Mouse (Mus musculus) midbrain, postnatal 0 days (tissue): Measurements from ENCODE around the gene Guca1b. TPM values are rescaled to one million over a fixed set of nuclear protein-coding genes. Genes with fewer than 3 reads are reported as not detected.

Experiments
- ATAC-seq: fragments of 200-750 bp; cut with Nextera tagmentation; 2 replicates; pipeline ENCODE4 v1.8.0; 2017; ENCODE audit warnings: moderate number of reproducible peaks, mild to moderate bottlenecking, moderate TSS enrichment, moderate library complexity; ENCODE audit not compliant: low FRiP score
- DNase-seq: peaks from one replicate; pipeline ENCODE4 v3.0.0-alpha.2; 2015; ENCODE audit warnings: low spot score
- H3K27ac ChIP-seq: fragments of 300-500 bp; sonication (generic); 2 replicates; pipeline ENCODE4 v1.5.1; 2014; ENCODE audit warnings: low read depth, mild to moderate bottlenecking, low read length, mixed read lengths
- H3K27me3 ChIP-seq: fragments of 300-500 bp; sonication (generic); 2 replicates; pipeline ENCODE4 v1.6.1; 2014; ENCODE audit warnings: low read length, control low read depth, mixed read lengths; ENCODE audit not compliant: insufficient read depth
- H3K36me3 ChIP-seq: fragments of 300-500 bp; sonication (generic); 2 replicates; pipeline ENCODE4 v1.6.1; 2014; ENCODE audit warnings: low read length, control low read depth, mixed read lengths; ENCODE audit not compliant: insufficient read depth
- H3K4me1 ChIP-seq: fragments of 300-500 bp; sonication (generic); 2 replicates; pipeline ENCODE4 v1.6.1; 2014; ENCODE audit warnings: mild to moderate bottlenecking, control low read depth, antibody characterized with exemption, low read length, mixed read lengths; ENCODE audit not compliant: insufficient read depth
- H3K4me2 ChIP-seq: fragments of 300-500 bp; sonication (generic); 2 replicates; pipeline ENCODE4 v1.6.1; 2014; ENCODE audit warnings: low read depth, mild to moderate bottlenecking, low read length, mixed read lengths; ENCODE audit not compliant: poor library complexity, severe bottlenecking
- H3K4me3 ChIP-seq: fragments of 300-500 bp; sonication (generic); 2 replicates; pipeline ENCODE4 v1.5.1; 2014; ENCODE audit warnings: low read depth, mild to moderate bottlenecking, low read length, moderate library complexity
- H3K9ac ChIP-seq: fragments of 300-500 bp; sonication (generic); replicated peaks from 2 replicates; pipeline ENCODE4 v1.6.1; 2014; ENCODE audit warnings: mild to moderate bottlenecking, low read length, moderate library complexity, mixed read lengths; ENCODE audit not compliant: poor library complexity, severe bottlenecking
- H3K9me3 ChIP-seq: fragments of 300-500 bp; sonication (generic); 2 replicates; pipeline ENCODE4 v1.6.1; 2016; ENCODE audit warnings: low read length, control low read depth
- CTCF ChIP-seq: IDR thresholded peaks from 2 replicates; pipeline ENCODE4 v1.5.1; 2016; ENCODE audit warnings: antibody characterized with exemption, mild to moderate bottlenecking
- WGBS: fragments of 180-500 bp; shearing (Covaris S2); extraction: QIAGEN DNeasy Blood & Tissue Kit; methylation state at CpG from one replicate; pipeline ENCODE4 v1.1.7; 2014; 5-methylcytosine and 5-hydroxymethylcytosine counted together
- polyA plus RNA-seq: library from polyadenylated mRNA; unstranded; fragments of >200 nt; fragmentation: Nextera tagmentation; extraction: Ambion mirVana; gene quantifications from 2 replicates; pipeline ENCODE4 v1.2.1, GENCODE M21; 2015
- total RNA-seq: library from RNA; depleted of rRNA; stranded (reverse); fragments of >200 nt; gene quantifications from 2 replicates; pipeline ENCODE4 v1.2.3, GENCODE M21; 2014; rRNA removed

The Guca1b gene
- total and polyA plus RNA-seq, 2 experiments from 2014 or later: 0.31 TPM; not detected in 1

GRCm38 (mm10) chr17:47442271-47442670 lies 57.1 kb downstream of the Guca1b start:
- H3K9ac ChIP-seq: no peak overlapping the region
- H3K4me2 ChIP-seq: no peak overlapping the region
- H3K4me1 ChIP-seq: peaks cover 6% of the 10 kb centered on the region; the same call in 1 of the 2 replicates
- H3K27me3 ChIP-seq: peaks cover 9% of the 10 kb centered on the region
- no peaks in the 10 kb centered on the region for H3K36me3 ChIP-seq
- no peak for TF ChIP-seq CTCF
- DNase-seq: no peak
- no peak overlapping the region for H3K4me3 ChIP-seq
- no peaks in the 10 kb centered on the region for H3K9me3 ChIP-seq
- H3K27ac ChIP-seq: no peak overlapping the region
- WGBS: 91% methylated on average over 3 of the region's 3 CpGs
- ATAC-seq: no peak

Other genes with a start within 250 kb of the Guca1b start
- gene Mrps10, start 16.5 kb upstream of the Guca1b start, total RNA-seq: 28.4 and 33.3 TPM in 2 replicates
- 70.1 and 79.4 TPM in 2 replicates for gene Mrps10, start 16.5 kb upstream of the Guca1b start, polyA plus RNA-seq
- not detected in 2 replicates for gene Guca1a, start 15.2 kb downstream of the Guca1b start, total RNA-seq
- 1.3 and 1.5 TPM in 2 replicates for gene Guca1a, start 15.2 kb downstream of the Guca1b start, polyA plus RNA-seq
- gene AI661453, start 51.2 kb downstream of the Guca1b start, total RNA-seq: 0.19 and 0.93 TPM in 2 replicates
- gene AI661453, start 51.2 kb downstream of the Guca1b start, polyA plus RNA-seq: 0.13 and 0.19 TPM in 2 replicates
- 0.22 and 2.5 TPM in 2 replicates for gene 1700001C19Rik, start 52.0 kb downstream of the Guca1b start, total RNA-seq
- gene 1700001C19Rik, start 52.0 kb downstream of the Guca1b start, polyA plus RNA-seq: 0.46 and 0.48 TPM in 2 replicates
- 15.1 and 25.1 TPM in 2 replicates for gene Taf8, start 116.9 kb downstream of the Guca1b start, total RNA-seq
- gene Taf8, start 116.9 kb downstream of the Guca1b start, polyA plus RNA-seq: 11.5 and 12.3 TPM in 2 replicates
- gene Ccnd3, start 119.7 kb downstream of the Guca1b start, total RNA-seq: 37.2 and 41.1 TPM in 2 replicates
- 52.6 and 57.0 TPM in 2 replicates for gene Ccnd3, start 119.7 kb downstream of the Guca1b start, polyA plus RNA-seq
- 25.8 and 26.0 TPM in 2 replicates for gene Bysl, start 226.1 kb downstream of the Guca1b start, total RNA-seq
- 31.9 and 33.1 TPM in 2 replicates for gene Bysl, start 226.1 kb downstream of the Guca1b start, polyA plus RNA-seq
- gene Med20, start 226.2 kb downstream of the Guca1b start, total RNA-seq: 33.8 and 44.7 TPM in 2 replicates
- gene Med20, start 226.2 kb downstream of the Guca1b start, polyA plus RNA-seq: 32.4 TPM in 2 replicates
- gene Gm20517, start 226.2 kb downstream of the Guca1b start, total RNA-seq: 3.2 and 8.0 TPM in 2 replicates
- gene Gm20517, start 226.2 kb downstream of the Guca1b start, polyA plus RNA-seq: 0.96 and 1.1 TPM in 2 replicates
- 24.3 and 24.4 TPM in 2 replicates for gene Usp49, start 245.3 kb downstream of the Guca1b start, total RNA-seq
- 3.7 and 3.9 TPM in 2 replicates for gene Usp49, start 245.3 kb downstream of the Guca1b start, polyA plus RNA-seq